In genomic region chr8:123884721-123885565, GRCm38 (mm10) we compare ENCODE assay signal across 8 mouse cellular contexts. TPM values are rescaled to one million over a fixed set of nuclear protein-coding genes. Genes with fewer than 3 reads are reported as not detected.
DNase-seq lines count a peak whose midpoint lies in the region; ATAC-seq lines count a peak whose summit lies in the region.

No protein-coding gene starts in this region.

- ATAC-seq in kidney, embryonic 14.5 days (ENCODE audit: low FRiP score, low TSS enrichment), result peak; percentile 49; the same call in 1 of the 2 replicates
- peak; percentile 73 for ATAC-seq in hindbrain, embryonic 12.5 days (ENCODE audit: low FRiP score)
- 0 out of 2 replicates have a peak, but pooled peaks have one; percentile 43 for ATAC-seq in limb, embryonic 15.5 days (ENCODE audit: insufficient number of reproducible peaks, low FRiP score, low TSS enrichment, low read depth)

- H3K36me3 ChIP-seq in kidney, embryonic 14.5 days (ENCODE audit: control insufficient read depth, insufficient read depth, low read length), result no peaks in the 10 kb centered on the region
- H3K36me3 ChIP-seq in embryonic facial prominence, embryonic 10.5 days (replicated peaks), result no peaks in the 10 kb centered on the region
- H3K36me3 ChIP-seq in hindbrain, embryonic 12.5 days, result no peaks in the 10 kb centered on the region
- no peaks in the 10 kb centered on the region for H3K36me3 ChIP-seq in limb, embryonic 15.5 days

- no peaks in the 10 kb centered on the region for H3K9me3 ChIP-seq in kidney, embryonic 14.5 days (ENCODE audit: control insufficient read depth, low read length)
- no peaks in the 10 kb centered on the region for H3K9me3 ChIP-seq in embryonic facial prominence, embryonic 10.5 days
- no peaks in the 10 kb centered on the region for H3K9me3 ChIP-seq in hindbrain, embryonic 12.5 days (replicated peaks)
- H3K9me3 ChIP-seq in limb, embryonic 15.5 days, result no peaks in the 10 kb centered on the region

- no peak overlapping the region for H3K4me2 ChIP-seq in kidney, embryonic 14.5 days (replicated peaks; ENCODE audit: low read depth, low read length)
- peak overlapping the region; percentile 22 for H3K4me2 ChIP-seq in hindbrain, embryonic 12.5 days (replicated peaks)
- peak overlapping the region; percentile 19; the same call in 1 of the 2 replicates for H3K4me2 ChIP-seq in limb, embryonic 15.5 days

- no peaks in the 10 kb centered on the region for H3K4me1 ChIP-seq in kidney, embryonic 14.5 days (ENCODE audit: control insufficient read depth, insufficient read depth, low read length)
- H3K4me1 ChIP-seq in embryonic facial prominence, embryonic 10.5 days, result peaks cover 18% of the 10 kb centered on the region
- peaks cover 11% of the 10 kb centered on the region for H3K4me1 ChIP-seq in hindbrain, embryonic 12.5 days
- peaks cover 14% of the 10 kb centered on the region for H3K4me1 ChIP-seq in limb, embryonic 15.5 days

- no peaks in the 10 kb centered on the region; the same call in 1 of the 2 replicates for H3K27me3 ChIP-seq in kidney, embryonic 14.5 days (ENCODE audit: control insufficient read depth, insufficient read depth, low read length)
- H3K27me3 ChIP-seq in embryonic facial prominence, embryonic 10.5 days (replicated peaks; ENCODE audit: low read depth, poor library complexity, severe bottlenecking), result peaks cover 46% of the 10 kb centered on the region
- peaks cover 41% of the 10 kb centered on the region for H3K27me3 ChIP-seq in hindbrain, embryonic 12.5 days
- peaks cover 13% of the 10 kb centered on the region for H3K27me3 ChIP-seq in limb, embryonic 15.5 days

- WGBS in kidney, embryonic 14.5 days, result 6% methylated on average over 14 of the region's 14 CpGs
- 5% methylated on average over 14 of the region's 14 CpGs for WGBS in embryonic facial prominence, embryonic 10.5 days
- WGBS in hindbrain, embryonic 12.5 days, result 9% methylated on average over 13 of the region's 14 CpGs
- 6% methylated on average over 13 of the region's 14 CpGs for WGBS in limb, embryonic 15.5 days

- H3K9ac ChIP-seq in kidney, embryonic 14.5 days (ENCODE audit: low read depth, low read length), result no peak overlapping the region
- peak overlapping the region; percentile 32; the same call in 1 of the 2 replicates for H3K9ac ChIP-seq in hindbrain, embryonic 12.5 days
- no peak overlapping the region for H3K9ac ChIP-seq in limb, embryonic 15.5 days

- DNase-seq in kidney, postnatal 36 days, result no peak
- DNase-seq in embryonic facial prominence, embryonic 10.5 days (ENCODE audit: low spot score), result peak; percentile 38
- DNase-seq in skeletal muscle tissue, adult 2 months (ENCODE audit: low read depth, low spot score), result peak; percentile 81
- no peak for DNase-seq in thymus, postnatal 36 days
- DNase-seq in thymus, postnatal 14 days, result no peak

- H3K4me3 ChIP-seq in kidney, embryonic 14.5 days (ENCODE audit: low read length), result no peak overlapping the region
- peak overlapping the region; percentile 33 for H3K4me3 ChIP-seq in embryonic facial prominence, embryonic 10.5 days
- H3K4me3 ChIP-seq in hindbrain, embryonic 12.5 days, result no peak overlapping the region
- H3K4me3 ChIP-seq in limb, embryonic 15.5 days, result no peak overlapping the region

- H3K27ac ChIP-seq in kidney, embryonic 14.5 days (ENCODE audit: low read depth, low read length), result no peak overlapping the region
- no peak overlapping the region for H3K27ac ChIP-seq in embryonic facial prominence, embryonic 10.5 days (replicated peaks)
- peak overlapping the region; percentile 60; the same call in 1 of the 2 replicates for H3K27ac ChIP-seq in hindbrain, embryonic 12.5 days
- peak overlapping the region; percentile 61; the same call in 1 of the 2 replicates for H3K27ac ChIP-seq in limb, embryonic 15.5 days

RNA-seq across cellular contexts. Expression of gene Acta1, which starts 9.6 kb away (rescaled TPM):
- polyA plus RNA-seq in kidney, embryonic 14.5 days (2014; fragmentation: Nextera tagmentation; extraction: Ambion mirVana), result 1.3 and 2.9 TPM in 2 replicates
- 0.80 and 1.3 TPM in 2 replicates for polyA plus RNA-seq in embryonic facial prominence, embryonic 10.5 days (2016; fragmentation: Nextera tagmentation; extraction: Ambion mirVana)
- polyA plus RNA-seq in hindbrain, embryonic 12.5 days (2016; fragmentation: Nextera tagmentation; extraction: Ambion mirVana), result 9.8 and 47.5 TPM in 2 replicates
- 949 and 3,391 TPM in 2 replicates for polyA plus RNA-seq in limb, embryonic 15.5 days (2015; fragmentation: Nextera tagmentation; extraction: Ambion mirVana)

RNA-seq across cellular contexts. Expression of gene Ccsap, which starts 24.9 kb away (rescaled TPM):
- polyA plus RNA-seq in kidney, embryonic 14.5 days (2014; fragmentation: Nextera tagmentation; extraction: Ambion mirVana), result 2.7 and 4.0 TPM in 2 replicates
- polyA plus RNA-seq in embryonic facial prominence, embryonic 10.5 days (2016; fragmentation: Nextera tagmentation; extraction: Ambion mirVana), result 5.4 and 5.6 TPM in 2 replicates
- 6.8 and 8.0 TPM in 2 replicates for polyA plus RNA-seq in hindbrain, embryonic 12.5 days (2016; fragmentation: Nextera tagmentation; extraction: Ambion mirVana)
- 2.6 and 3.0 TPM in 2 replicates for polyA plus RNA-seq in limb, embryonic 15.5 days (2015; fragmentation: Nextera tagmentation; extraction: Ambion mirVana)

Comparison
In these comparisons a context has a peak if more than half of its experiments do, and no peak if none do; other contexts are left out.
1. H3K27ac ChIP-seq: peak in hindbrain, embryonic 12.5 days (single experiment) and limb, embryonic 15.5 days (single experiment); none in kidney, embryonic 14.5 days (single experiment) and embryonic facial prominence, embryonic 10.5 days (single experiment).
2. DNase-seq: peak in embryonic facial prominence, embryonic 10.5 days (single experiment) and skeletal muscle tissue, adult 2 months (single experiment); none in kidney, postnatal 36 days (0 of 2), thymus, postnatal 36 days (0 of 2) and thymus, postnatal 14 days (single experiment).
3. RNA of gene Acta1, which starts 9.6 kb away (polyA plus RNA-seq): 949 to 3,391 TPM in limb, embryonic 15.5 days; 9.8 to 47.5 TPM in hindbrain, embryonic 12.5 days, 1.3 to 2.9 TPM in kidney, embryonic 14.5 days and 0.80 to 1.3 TPM in embryonic facial prominence, embryonic 10.5 days; every median in the first group is over 10 times any median in the second.
4. Peak in every context shown above with its lines, with median percentiles within 50 percentile points of each other: ATAC-seq.